Mouse (Mus musculus): Measurements from ENCODE around the gene Snapc5. TPM values are rescaled to one million over a fixed set of nuclear protein-coding genes. Genes with fewer than 3 reads are reported as not detected.
"Not testable (repeated sequence)": the region's sequence is repeated elsewhere in the genome, so short reads cannot be mapped to it uniquely, and the experiment has no call there.

Gene Snapc5
- total RNA-seq (2022): 10 to 100 TPM; 18.7 to 25.0 (median 23.0) TPM

- DNase-seq (ENCODE audit: low spot score in 2 of 2): peak; percentile 86 to 89
Observed at GRCm38 (mm10) chr9:64178974-64179646, at the start of gene Snapc5. Snapc5 (plus strand) TSS chr9:64179274.

DNA sequence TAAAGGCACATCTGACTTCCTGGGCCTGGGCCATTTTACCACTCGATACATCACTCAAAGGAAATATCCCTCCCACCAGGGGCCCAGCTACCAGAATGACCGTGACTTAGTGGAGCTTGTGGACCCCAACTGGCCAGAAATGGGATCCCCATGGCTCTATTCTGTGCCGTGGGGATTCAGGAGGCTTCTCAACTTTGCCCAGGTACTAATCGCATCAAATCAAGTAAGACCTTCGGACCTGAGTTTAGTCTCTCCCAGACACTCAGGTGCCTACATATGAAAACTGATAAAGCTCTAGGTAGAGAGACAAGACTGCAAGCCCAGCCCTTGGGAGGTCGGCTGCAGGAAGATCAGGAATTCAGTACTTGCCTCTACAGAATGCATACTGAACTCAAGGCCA lies 47.5 kb upstream of the Snapc5 start:
- DNase-seq (ENCODE audit: low spot score in 2 of 2): no peak

GRCm38 (mm10) chr9:64138896-64139295 lies 40.2 kb upstream of the Snapc5 start:
- peak in 1 of 2 experiments; percentile 40 for DNase-seq (ENCODE audit: low spot score in 2 of 2)

GRCm38 (mm10) chr9:64139879-64140278 lies 39.2 kb upstream of the Snapc5 start:
- DNase-seq (ENCODE audit: low spot score in 2 of 2): no peak

DNA sequence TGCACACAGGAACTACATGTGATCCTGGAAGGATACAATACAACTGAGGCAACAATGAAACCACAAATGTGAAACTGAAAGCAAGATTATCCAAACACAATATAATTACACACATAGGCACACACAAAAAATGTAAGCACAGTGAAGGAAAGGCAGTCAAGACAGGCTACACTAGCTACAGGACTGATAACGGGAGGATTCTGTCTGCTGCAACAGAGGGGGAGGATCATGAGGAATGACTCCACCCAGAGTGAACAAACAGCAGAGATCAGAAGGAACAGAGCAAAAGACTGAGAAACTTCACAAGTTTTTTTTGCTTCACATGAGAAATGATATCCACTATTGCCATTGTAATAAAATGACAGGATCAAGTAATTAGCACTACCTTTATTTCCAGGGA lies 22.4 kb upstream of the Snapc5 start:
- no peak for DNase-seq (ENCODE audit: low spot score in 2 of 2)

GRCm38 (mm10) chr9:64160471-64160870 lies 18.6 kb upstream of the Snapc5 start:
- DNase-seq (ENCODE audit: low spot score in 2 of 2): no peak

DNA sequence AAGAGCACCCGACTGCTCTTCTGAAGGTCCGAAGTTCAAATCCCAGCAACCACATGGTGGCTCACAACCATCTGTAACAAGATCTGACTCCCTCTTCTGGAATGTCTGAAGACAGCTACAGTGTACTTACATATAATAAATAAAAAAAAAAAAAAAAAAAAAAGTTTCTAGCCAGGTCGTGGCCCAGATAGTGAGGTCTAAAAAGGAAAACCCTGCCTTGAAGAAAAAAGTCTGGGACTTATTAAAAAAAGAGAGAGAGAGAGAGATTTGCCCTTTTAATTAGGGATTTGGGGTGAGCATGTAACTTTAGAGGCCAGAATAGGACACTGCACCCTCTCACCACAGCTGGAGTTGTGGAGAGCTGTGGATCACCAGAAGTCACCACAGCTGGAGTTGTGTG lies 9.1 kb upstream of the Snapc5 start:
- not testable (repeated sequence) for DNase-seq (ENCODE audit: low spot score in 2 of 2)

DNA sequence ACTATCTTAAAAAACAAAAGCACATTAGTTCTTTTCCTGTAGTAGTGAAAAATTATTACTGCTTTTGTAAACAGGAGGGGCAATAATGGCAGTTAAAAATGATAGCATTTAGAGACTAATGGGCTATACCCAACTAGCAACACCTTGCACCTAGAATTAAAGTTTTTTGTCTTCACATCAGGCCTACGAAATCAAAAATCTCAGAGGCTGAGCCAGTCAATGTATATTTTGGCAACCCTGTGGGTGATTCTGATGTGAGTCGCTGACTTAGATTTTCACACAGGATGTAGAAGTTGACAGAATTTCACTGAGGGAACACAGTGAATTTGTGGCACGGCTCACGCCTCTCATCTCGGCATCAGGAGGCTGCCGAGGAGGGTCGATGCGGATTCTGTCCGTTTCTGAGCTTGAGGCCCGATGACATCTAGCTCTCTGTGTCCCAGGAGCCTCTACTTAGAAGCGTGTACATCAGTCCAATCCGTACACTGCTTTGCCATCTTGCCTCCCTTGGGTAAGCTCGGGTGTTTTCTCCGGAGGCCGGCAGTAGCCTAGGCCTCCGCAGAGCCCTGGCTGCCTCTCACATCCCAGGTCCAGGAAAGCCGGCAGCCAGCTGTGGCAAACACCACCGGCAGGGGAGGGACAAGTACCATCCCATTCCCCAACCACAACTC lies 6.8 kb upstream of the Snapc5 start:
- DNase-seq (ENCODE audit: low spot score in 2 of 2): no peak

- DNase-seq (ENCODE audit: low spot score in 2 of 2): peak; percentile 50 to 77
Observed at GRCm38 (mm10) chr9:64172816-64173665, 6.0 kb upstream of the Snapc5 start, which contains the start of the genes Zwilch and Rpl4. Zwilch (minus strand) TSS chr9:64173104. Rpl4 (plus strand) TSS chr9:64173375.

DNA sequence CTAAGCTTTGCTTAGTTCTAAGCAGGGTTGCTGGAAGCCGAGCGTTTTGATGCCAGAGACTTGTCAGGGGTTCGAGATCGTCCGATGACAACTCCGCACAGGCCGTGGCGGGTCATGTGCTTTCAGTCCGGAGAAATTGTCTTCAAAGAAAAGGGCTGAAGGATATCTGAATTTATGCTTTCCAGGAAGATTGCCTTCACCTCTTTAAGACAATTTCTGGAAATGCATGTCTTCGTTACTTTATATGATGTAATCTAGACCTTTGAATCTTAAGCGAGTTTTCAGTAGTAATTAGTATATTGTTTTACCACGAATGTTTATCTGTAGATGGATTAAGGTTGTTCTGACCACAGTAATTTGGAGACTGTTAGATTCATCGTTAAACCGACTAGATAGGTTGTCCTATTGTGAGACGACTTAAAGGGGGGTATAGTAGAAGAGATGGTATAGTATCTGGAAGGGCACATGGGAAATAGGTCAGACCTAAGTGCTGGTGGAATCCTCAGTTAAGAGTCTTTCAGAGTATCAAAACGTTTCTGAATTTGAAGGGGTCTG lies 5.3 kb upstream of the Snapc5 start:
- no peak for DNase-seq (ENCODE audit: low spot score in 2 of 2)

DNA sequence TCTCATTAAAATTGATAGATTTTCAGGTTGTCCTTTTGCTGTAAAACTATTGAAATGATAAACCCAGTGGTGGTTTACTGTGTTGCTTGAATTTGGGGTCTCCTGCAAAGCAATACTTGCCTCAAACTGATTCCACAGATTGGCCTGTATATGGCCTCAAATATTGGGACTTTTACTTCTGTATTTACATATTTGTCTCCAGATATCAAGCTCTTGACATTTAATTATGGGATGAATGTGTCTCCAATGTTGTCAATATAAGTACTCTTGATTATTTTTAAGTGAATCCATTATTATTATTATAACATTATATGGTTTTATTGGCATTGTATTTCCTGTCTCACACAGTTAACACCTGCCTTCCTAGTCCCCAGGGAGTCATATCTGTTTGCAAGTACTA lies 4.7 kb upstream of the Snapc5 start:
- no peak for DNase-seq (ENCODE audit: low spot score in 2 of 2)

DNA sequence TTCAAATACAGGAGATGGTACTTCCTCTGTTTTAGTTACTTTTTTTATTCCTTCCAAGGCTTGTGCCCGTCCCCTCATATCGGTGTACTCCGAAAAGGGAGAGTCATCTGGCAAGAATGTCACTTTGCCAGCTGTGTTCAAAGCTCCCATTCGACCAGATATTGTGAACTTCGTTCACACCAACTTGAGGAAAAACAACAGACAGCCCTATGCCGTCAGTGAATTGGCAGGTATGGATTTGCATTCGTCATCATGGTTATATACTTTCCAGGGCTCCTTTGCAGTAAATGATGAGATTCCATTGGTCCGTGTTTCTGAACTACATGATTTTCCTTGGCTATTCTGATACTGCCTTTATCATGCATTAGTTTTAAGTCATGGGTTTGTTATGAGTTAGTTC lies 4.3 kb upstream of the Snapc5 start:
- no peak for DNase-seq (ENCODE audit: low spot score in 2 of 2)

DNA sequence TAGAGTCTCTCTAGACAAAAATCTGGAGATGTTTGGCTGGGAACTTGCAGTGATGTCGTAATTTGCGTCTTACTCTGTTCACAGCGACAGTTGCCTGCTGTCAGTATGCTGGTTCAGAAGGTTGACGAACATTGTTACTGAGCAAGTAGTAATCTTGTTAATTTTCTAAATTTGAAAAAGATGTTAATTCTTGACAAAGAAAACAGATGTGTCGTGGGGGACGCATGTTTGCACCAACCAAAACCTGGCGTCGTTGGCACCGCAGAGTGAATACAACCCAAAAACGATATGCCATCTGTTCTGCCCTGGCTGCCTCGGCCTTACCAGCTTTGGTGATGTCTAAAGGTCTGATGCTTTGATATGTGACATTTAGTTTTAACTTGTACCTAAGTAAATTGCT lies 3.7 kb upstream of the Snapc5 start:
- DNase-seq (ENCODE audit: low spot score in 2 of 2): no peak

GRCm38 (mm10) chr9:64178610-64178973 lies 482 bp upstream of the Snapc5 start:
- no peak for DNase-seq (ENCODE audit: low spot score in 2 of 2)

- not testable (repeated sequence) for DNase-seq (ENCODE audit: low spot score in 2 of 2)
Observed at GRCm38 (mm10) chr9:64183295-64183694, 4.2 kb downstream of the Snapc5 start.

GRCm38 (mm10) chr9:64184166-64184840 lies 5.2 kb downstream of the Snapc5 start:
- DNase-seq (ENCODE audit: low spot score in 2 of 2): no peak

DNA sequence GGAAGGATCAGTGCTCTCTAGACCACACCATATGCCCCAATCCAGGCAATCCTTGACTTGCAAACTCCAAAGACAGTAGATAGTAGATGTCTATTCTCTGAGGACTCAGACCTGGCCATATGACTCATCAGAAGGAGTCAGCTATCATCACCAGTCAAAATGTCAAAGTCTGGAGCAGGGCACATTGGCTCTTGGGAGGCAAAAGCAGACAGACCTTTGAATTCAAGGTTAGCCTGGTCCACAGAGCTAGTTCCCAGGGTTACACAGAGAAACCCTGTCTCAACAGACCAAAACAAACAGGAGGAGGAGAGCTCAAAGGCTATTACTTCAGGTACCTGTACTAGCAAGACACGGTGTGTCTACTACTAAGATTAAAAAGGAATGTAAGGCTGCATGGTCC lies 14.8 kb downstream of the Snapc5 start:
- no peak for DNase-seq (ENCODE audit: low spot score in 2 of 2)

- peak; percentile 59 to 80 for DNase-seq (ENCODE audit: low spot score in 2 of 2)
Observed at GRCm38 (mm10) chr9:64195554-64195953, 16.5 kb downstream of the Snapc5 start.

DNA sequence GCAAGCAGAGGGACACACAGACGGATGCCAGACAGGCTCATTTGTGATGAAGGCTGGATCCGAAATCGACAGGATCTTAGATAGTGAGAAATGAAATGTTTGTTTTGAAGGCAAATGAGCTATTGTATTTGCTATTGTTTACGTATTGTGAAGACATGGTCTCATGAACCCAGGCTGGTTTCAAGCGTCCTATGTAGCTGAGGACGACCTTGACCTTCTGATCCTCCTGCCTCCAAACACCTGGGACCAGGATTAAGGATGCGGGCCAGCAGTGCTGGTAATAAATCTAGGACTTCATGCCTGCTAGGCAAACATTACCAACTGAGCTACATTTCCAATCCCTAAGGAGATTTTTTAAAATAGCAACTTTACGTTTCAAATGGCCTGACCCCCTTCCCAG lies 18.4 kb downstream of the Snapc5 start:
- DNase-seq (ENCODE audit: low spot score in 2 of 2): no peak

DNA sequence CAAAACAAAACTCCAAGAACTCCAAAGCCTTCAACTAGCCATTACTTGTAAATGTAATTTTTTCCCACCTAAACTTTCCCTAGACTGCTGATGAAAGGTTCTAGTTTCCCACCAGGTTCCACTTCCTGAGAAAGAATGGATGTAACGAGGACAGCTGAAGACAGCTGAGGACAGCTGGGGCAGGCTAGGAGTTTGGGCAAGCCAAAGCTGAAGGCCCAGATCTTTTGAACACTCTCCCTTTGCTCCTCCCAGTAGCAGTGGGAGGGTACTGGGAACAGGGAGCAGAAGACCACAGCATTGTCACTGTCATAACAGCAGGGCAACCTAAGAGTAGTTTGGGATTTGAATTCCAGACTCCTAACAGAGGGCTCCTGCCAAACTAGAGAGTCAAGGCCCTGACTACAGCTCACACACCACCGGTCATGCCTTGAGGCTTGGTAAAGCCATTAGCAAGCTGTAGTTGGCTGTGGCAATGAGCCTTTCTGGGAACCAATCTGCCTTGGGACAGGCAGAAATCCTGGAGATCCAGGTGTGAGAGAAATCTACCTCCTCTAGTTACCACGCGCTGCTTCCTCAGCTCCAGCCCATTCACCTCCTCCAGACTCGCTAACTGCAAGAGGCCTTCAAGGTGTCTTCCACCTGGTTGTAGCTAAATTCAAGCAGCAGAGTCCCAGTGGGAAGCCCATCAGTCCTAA lies 19.1 kb downstream of the Snapc5 start:
- no peak for DNase-seq (ENCODE audit: low spot score in 2 of 2)
